Mouse (Mus musculus): ENCODE measurements around the gene Zmynd12. TPM values are rescaled to one million over a fixed set of nuclear protein-coding genes. Genes with fewer than 3 reads are reported as not detected.

Gene Zmynd12
- total and polyA plus RNA-seq, 3 experiments, result 0.25 to 0.75 (median 0.53) TPM

DNA sequence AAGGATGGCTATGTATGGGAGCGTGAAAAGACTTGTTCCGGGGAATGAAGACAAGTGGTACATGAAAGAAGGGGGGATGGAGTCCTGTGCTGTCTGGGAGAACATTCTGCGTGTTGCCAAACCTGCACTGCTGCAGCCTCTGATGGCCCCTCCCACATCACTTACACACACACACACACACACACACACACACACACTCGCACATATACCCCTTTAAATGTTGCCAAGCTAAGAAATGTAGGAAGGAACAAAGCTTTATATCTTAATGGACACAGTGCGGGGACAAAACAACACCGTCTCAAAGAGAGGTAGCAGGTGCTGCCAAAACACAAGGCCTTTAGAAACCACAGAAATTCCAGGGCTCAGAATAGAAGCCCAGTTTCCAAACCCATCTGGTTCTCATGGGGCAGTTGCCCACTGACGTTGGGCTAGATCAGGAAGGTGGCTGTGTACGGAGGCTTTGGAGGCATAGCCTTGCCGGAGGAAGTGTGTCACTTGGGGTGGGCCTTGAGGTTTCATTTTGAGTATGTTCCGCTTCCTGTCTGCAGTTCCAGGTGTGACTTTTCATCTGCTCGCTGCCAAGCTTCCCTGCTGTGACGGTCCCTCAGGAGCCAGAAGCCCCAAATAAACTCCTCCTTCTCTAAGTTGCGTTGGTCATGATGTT is 41.3 kb downstream of the Zmynd12 start (continued):
- peak; percentile 95 for TF ChIP-seq EP300 (IDR thresholded peaks at IDR 0.05; ENCODE audit: low read length)
- TF ChIP-seq POLR2AphosphoS2 (IDR thresholded peaks at IDR 0.05; ENCODE audit: low read depth, low read length), result no peak
- no peak for TF ChIP-seq USF1 (IDR thresholded peaks at IDR 0.05; ENCODE audit: low read depth, low read length)
- peak; percentile 76 for TF ChIP-seq HCFC1 (IDR thresholded peaks at IDR 0.05; ENCODE audit: low read depth, low read length)
- no peak for TF ChIP-seq ZKSCAN1 (IDR thresholded peaks at IDR 0.05; ENCODE audit: borderline replicate concordance, low read depth, low read length)
- peak; percentile 84 for TF ChIP-seq BHLHE40 (IDR thresholded peaks at IDR 0.05; ENCODE audit: low read depth, low read length)
- peak; percentile 73 for TF ChIP-seq MXI1 (IDR thresholded peaks at IDR 0.05; ENCODE audit: low read depth, low read length)

DNA sequence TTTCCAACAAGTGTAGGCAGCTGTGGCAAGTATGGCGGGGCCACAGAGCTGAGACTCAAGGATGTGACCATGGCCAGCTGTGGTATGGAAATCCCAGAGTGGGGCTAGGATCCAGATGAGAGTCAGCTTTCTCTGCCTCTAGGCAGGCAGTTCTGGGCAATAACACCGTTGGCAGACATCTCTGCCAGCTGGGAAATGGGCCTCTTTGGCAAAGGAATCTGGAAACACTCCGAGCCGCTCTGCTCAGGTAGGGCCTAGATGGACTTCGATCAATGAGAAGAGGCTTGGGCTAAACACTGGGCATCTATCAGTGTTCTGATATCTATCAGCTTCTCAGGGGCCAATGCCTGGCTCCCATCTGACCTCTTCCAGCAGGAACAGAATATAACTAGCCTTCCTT is 43.2 kb downstream of the Zmynd12 start:
- Histone ChIP-seq H3K36me3 (replicated peaks in 1 of 2; ENCODE audit: control insufficient read depth in 1 of 2, insufficient read depth in 1 of 2, low read length in 1 of 2) (peaks cover 0 to 12% of the 10 kb centered on the region in 2 experiments), H3K4me2 (ENCODE audit: insufficient read depth, low read depth, poor library complexity, severe bottlenecking) (no peak overlapping the region), H3K4me3 (replicated peaks in 1 of 3; ENCODE audit: low read depth in 2 of 3, low read length in 2 of 3, poor library complexity in 1 of 3) (no peak overlapping the region), H3K9ac (ENCODE audit: insufficient read depth, low read depth) (no peak overlapping the region), H3K79me2 (replicated peaks; ENCODE audit: control insufficient read depth, extremely low read depth, insufficient read depth, poor library complexity, severe bottlenecking) (no peaks in the 10 kb centered on the region), H3K9me3 (replicated peaks; ENCODE audit: low read length) (no peaks in the 10 kb centered on the region), H3K4me1 (ENCODE audit: control insufficient read depth in 1 of 2, insufficient read depth in 2 of 2) (peaks cover 18 to 54% of the 10 kb centered on the region in 2 experiments), H3K27ac (ENCODE audit: insufficient read depth, low read depth) (no peak overlapping the region), H3K27me3 (replicated peaks) (no peaks in the 10 kb centered on the region)
- DNase-seq (ENCODE audit: extremely low read depth), result no peak
- dilution Hi-C loops (cut with MboI; ENCODE audit: extremely low pct_ligation_motif_present, extremely low pct_unique_long_range_greater_than_20kb, low sequenced_read_pairs) (no loop called here), in situ Hi-C loops (cut with MboI; ENCODE audit: low pct_ligation_motif_present, low pct_unique_long_range_greater_than_20kb, low sequenced_read_pairs) (no loop called here)
- TF ChIP-seq MAZ (IDR thresholded peaks at IDR 0.05; ENCODE audit: low read depth, low read length) (no peak), GABPA (IDR thresholded peaks at IDR 0.05; ENCODE audit: insufficient replicate concordance, low read depth, low read length) (no peak), NELFE (IDR thresholded peaks at IDR 0.05; ENCODE audit: low read depth, low read length) (no peak), POLR2A (IDR thresholded peaks at IDR 0.05; ENCODE audit: low read depth, low read length) (no peak), POLR2AphosphoS2 (IDR thresholded peaks at IDR 0.05; ENCODE audit: low read depth, low read length) (no peak), EP300 (IDR thresholded peaks at IDR 0.05; ENCODE audit: low read length) (no peak)

DNA sequence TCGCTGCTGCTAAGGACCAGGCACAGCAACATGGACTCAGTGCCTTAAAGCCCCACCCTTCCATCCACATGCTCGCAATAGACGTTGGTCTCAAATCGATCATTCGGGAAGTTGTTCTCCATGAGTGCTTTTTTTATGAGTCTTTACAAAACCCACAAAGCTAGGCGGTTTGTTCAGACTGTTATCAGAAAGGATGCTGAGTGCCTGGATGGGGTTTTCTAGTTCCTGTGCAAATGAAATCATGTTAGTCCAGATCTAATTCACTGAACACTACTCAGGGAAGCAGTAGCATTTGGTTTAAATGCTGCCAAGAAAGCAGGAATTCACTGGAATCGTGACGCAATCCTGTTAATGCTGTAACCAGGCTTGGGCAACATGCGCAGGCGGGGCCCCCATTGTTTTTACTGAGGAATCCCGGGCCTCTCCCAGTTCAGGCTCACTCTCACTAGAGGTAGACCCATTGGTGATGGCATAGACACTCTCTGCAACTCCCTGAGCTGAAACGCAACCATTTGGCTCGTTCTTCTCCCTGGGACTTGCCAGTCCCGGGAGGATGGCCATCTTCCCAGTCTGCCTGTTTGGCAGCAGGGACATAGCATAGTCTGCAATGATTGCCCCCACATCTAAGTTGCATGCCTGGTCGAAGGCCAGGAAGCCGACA is 45.2 kb downstream of the Zmynd12 start:
- H3K27ac ChIP-seq (ENCODE audit: insufficient read depth, low read depth), result no peak overlapping the region
- dilution Hi-C loops (cut with MboI; ENCODE audit: extremely low pct_ligation_motif_present, extremely low pct_unique_long_range_greater_than_20kb, low sequenced_read_pairs), result no loop called here
- H3K36me3 ChIP-seq (replicated peaks in 1 of 2; ENCODE audit: control insufficient read depth in 1 of 2, insufficient read depth in 1 of 2, low read length in 1 of 2), result peaks cover 0 to 14% of the 10 kb centered on the region in 2 experiments
- H3K27me3 ChIP-seq (replicated peaks), result no peaks in the 10 kb centered on the region
- no peak for TF ChIP-seq NELFE (IDR thresholded peaks at IDR 0.05; ENCODE audit: low read depth, low read length)
- no peak for TF ChIP-seq EP300 (IDR thresholded peaks at IDR 0.05; ENCODE audit: low read length)
- TF ChIP-seq TBP (conservative IDR thresholded peaks at IDR 0.05; ENCODE audit: low read depth, low read length), result no peak
- no peak for TF ChIP-seq MXI1 (IDR thresholded peaks at IDR 0.05; ENCODE audit: low read depth, low read length)
- TF ChIP-seq BHLHE40 (IDR thresholded peaks at IDR 0.05; ENCODE audit: low read depth, low read length), result no peak
- TF ChIP-seq PAX5 (IDR thresholded peaks at IDR 0.05; ENCODE audit: low read length), result no peak
- H3K79me2 ChIP-seq (replicated peaks; ENCODE audit: control insufficient read depth, extremely low read depth, insufficient read depth, poor library complexity, severe bottlenecking), result no peaks in the 10 kb centered on the region
- H3K9ac ChIP-seq (ENCODE audit: insufficient read depth, low read depth), result no peak overlapping the region
- H3K9me3 ChIP-seq (replicated peaks; ENCODE audit: low read length), result no peaks in the 10 kb centered on the region
- H3K4me3 ChIP-seq (replicated peaks in 1 of 3; ENCODE audit: low read depth in 2 of 3, low read length in 2 of 3, poor library complexity in 1 of 3), result no peak overlapping the region
- no peak for DNase-seq (ENCODE audit: extremely low read depth)
- in situ Hi-C loops (cut with MboI; ENCODE audit: low pct_ligation_motif_present, low pct_unique_long_range_greater_than_20kb, low sequenced_read_pairs), result no loop called here
- peaks cover 11 to 49% of the 10 kb centered on the region in 2 experiments; a peak in 3 of 4 replicates for H3K4me1 ChIP-seq (ENCODE audit: control insufficient read depth in 1 of 2, insufficient read depth in 2 of 2)
- H3K4me2 ChIP-seq (ENCODE audit: insufficient read depth, low read depth, poor library complexity, severe bottlenecking), result no peak overlapping the region

Measured in CH12.LX (cell line).